Mouse (Mus musculus): Measurements from ENCODE around the gene Pitpnm3. TPM values are rescaled to one million over a fixed set of nuclear protein-coding genes. Genes with fewer than 3 reads are reported as not detected.

Pitpnm3 gene
- polyA plus RNA-seq, 1 experiment from 2014 or later: 0.89 TPM

GRCm38 (mm10) chr11:72153122-72153862 lies 17.7 kb upstream of the Pitpnm3 start:
- Histone ChIP-seq H3K27ac (ENCODE audit: low read depth) (no peak overlapping the region), H3K4me1 (ENCODE audit: insufficient read depth) (no peaks in the 10 kb centered on the region), H3K9me3 (ENCODE audit: low read depth, low read length) (no peaks in the 10 kb centered on the region), H3K27me3 (ENCODE audit: insufficient read depth, low read length) (no peaks in the 10 kb centered on the region), H3K4me2 (no peak overlapping the region), H3K4me3 (ENCODE audit: low read depth, low read length) (no peak overlapping the region), H3K9ac (no peak overlapping the region), H3K36me3 (ENCODE audit: insufficient read depth) (peaks cover 27% of the 10 kb centered on the region)
- DNase-seq (no peak), ATAC-seq (ENCODE audit: insufficient read depth) (peak; percentile 38; the same call in 1 of the 2 replicates)
- no peak for TF ChIP-seq CTCF (IDR thresholded peaks at IDR 0.05; ENCODE audit: low read depth)
- 75% methylated on average over 12 of the region's 12 CpGs for WGBS

- no peak overlapping the region; the same call in 1 of the 2 replicates for H3K27ac ChIP-seq (ENCODE audit: low read depth)
- no peaks in the 10 kb centered on the region for H3K27me3 ChIP-seq (ENCODE audit: insufficient read depth, low read length)
- no peak overlapping the region for H3K4me3 ChIP-seq (ENCODE audit: low read depth, low read length)
- DNase-seq: peak; percentile 11
- H3K9me3 ChIP-seq (ENCODE audit: low read depth, low read length): no peaks in the 10 kb centered on the region
- ATAC-seq (ENCODE audit: insufficient read depth): peak; percentile 60; the same call in 1 of the 2 replicates
- H3K9ac ChIP-seq: no peak overlapping the region
- H3K36me3 ChIP-seq (ENCODE audit: insufficient read depth): peaks cover 16% of the 10 kb centered on the region
- H3K4me2 ChIP-seq: no peak overlapping the region
- WGBS: 42% methylated on average over 2 of the region's 2 CpGs
- no peaks in the 10 kb centered on the region for H3K4me1 ChIP-seq (ENCODE audit: insufficient read depth)
- TF ChIP-seq CTCF (IDR thresholded peaks at IDR 0.05; ENCODE audit: low read depth): no peak
These were observed 15.5 kb upstream of the Pitpnm3 start for GRCm38 (mm10) chr11:72151120-72151519.

GRCm38 (mm10) chr11:72147910-72148309 lies 12.3 kb upstream of the Pitpnm3 start:
- no peak for DNase-seq
- ATAC-seq (ENCODE audit: insufficient read depth): no peak
- H3K27ac ChIP-seq (ENCODE audit: low read depth): no peak overlapping the region
- no peak for TF ChIP-seq CTCF (IDR thresholded peaks at IDR 0.05; ENCODE audit: low read depth)
- H3K9me3 ChIP-seq (ENCODE audit: low read depth, low read length): no peaks in the 10 kb centered on the region
- no peak overlapping the region for H3K4me3 ChIP-seq (ENCODE audit: low read depth, low read length)
- no peak overlapping the region for H3K4me2 ChIP-seq
- no peak overlapping the region for H3K9ac ChIP-seq
- 59% methylated on average over 3 of the region's 3 CpGs for WGBS
- no peaks in the 10 kb centered on the region for H3K4me1 ChIP-seq (ENCODE audit: insufficient read depth)
- H3K36me3 ChIP-seq (ENCODE audit: insufficient read depth): 0 out of 2 replicates have a peak, but pooled peaks cover 1% of the 10 kb centered on the region
- no peaks in the 10 kb centered on the region for H3K27me3 ChIP-seq (ENCODE audit: insufficient read depth, low read length)

- Histone ChIP-seq H3K27ac (ENCODE audit: low read depth) (no peak overlapping the region), H3K36me3 (ENCODE audit: insufficient read depth) (no peaks in the 10 kb centered on the region), H3K4me1 (ENCODE audit: insufficient read depth) (no peaks in the 10 kb centered on the region), H3K9me3 (ENCODE audit: low read depth, low read length) (no peaks in the 10 kb centered on the region), H3K27me3 (ENCODE audit: insufficient read depth, low read length) (no peaks in the 10 kb centered on the region), H3K9ac (no peak overlapping the region), H3K4me2 (no peak overlapping the region), H3K4me3 (ENCODE audit: low read depth, low read length) (no peak overlapping the region)
- no peak for TF ChIP-seq CTCF (IDR thresholded peaks at IDR 0.05; ENCODE audit: low read depth)
- 90% methylated on average over 1 of the region's 1 CpGs for WGBS
- DNase-seq (no peak), ATAC-seq (ENCODE audit: insufficient read depth) (no peak)
These were observed 10.3 kb upstream of the Pitpnm3 start for GRCm38 (mm10) chr11:72145877-72146248.

- peak; percentile 67 for DNase-seq
- Histone ChIP-seq H3K9ac (no peak overlapping the region), H3K4me2 (no peak overlapping the region), H3K27ac (ENCODE audit: low read depth) (0 out of 2 replicates have a peak overlapping the region, but pooled peaks have one; percentile 4), H3K27me3 (ENCODE audit: insufficient read depth, low read length) (no peaks in the 10 kb centered on the region), H3K9me3 (ENCODE audit: low read depth, low read length) (no peaks in the 10 kb centered on the region), H3K4me3 (ENCODE audit: low read depth, low read length) (no peak overlapping the region), H3K36me3 (ENCODE audit: insufficient read depth) (no peaks in the 10 kb centered on the region), H3K4me1 (ENCODE audit: insufficient read depth) (no peaks in the 10 kb centered on the region)
- peak; percentile 48; the same call in 1 of the 2 replicates for ATAC-seq (ENCODE audit: insufficient read depth)
- TF ChIP-seq CTCF (IDR thresholded peaks at IDR 0.05; ENCODE audit: low read depth): peak; percentile 66
- 11% methylated on average over 2 of the region's 2 CpGs for WGBS
These were observed 9.8 kb upstream of the Pitpnm3 start for GRCm38 (mm10) chr11:72145182-72145876.

- no peak overlapping the region for H3K4me3 ChIP-seq (ENCODE audit: low read depth, low read length)
- no peak for TF ChIP-seq CTCF (IDR thresholded peaks at IDR 0.05; ENCODE audit: low read depth)
- no peak overlapping the region for H3K27ac ChIP-seq (ENCODE audit: low read depth)
- H3K27me3 ChIP-seq (ENCODE audit: insufficient read depth, low read length): no peaks in the 10 kb centered on the region
- 57% methylated on average over 10 of the region's 10 CpGs for WGBS
- H3K9me3 ChIP-seq (ENCODE audit: low read depth, low read length): no peaks in the 10 kb centered on the region
- no peaks in the 10 kb centered on the region for H3K4me1 ChIP-seq (ENCODE audit: insufficient read depth)
- no peak overlapping the region for H3K4me2 ChIP-seq
- ATAC-seq (ENCODE audit: insufficient read depth): no peak
- peak; percentile 28 for DNase-seq
- no peak overlapping the region for H3K9ac ChIP-seq
- H3K36me3 ChIP-seq (ENCODE audit: insufficient read depth): no peaks in the 10 kb centered on the region
These were observed 7.3 kb upstream of the Pitpnm3 start for GRCm38 (mm10) chr11:72142889-72143288.

- no peak overlapping the region for H3K9ac ChIP-seq
- no peaks in the 10 kb centered on the region; the same call in 1 of the 2 replicates for H3K4me1 ChIP-seq (ENCODE audit: insufficient read depth)
- DNase-seq: no peak
- no peak overlapping the region for H3K4me2 ChIP-seq
- no peaks in the 10 kb centered on the region for H3K9me3 ChIP-seq (ENCODE audit: low read depth, low read length)
- no peak overlapping the region for H3K4me3 ChIP-seq (ENCODE audit: low read depth, low read length)
- WGBS: 36% methylated on average over 6 of the region's 6 CpGs
- no peak for ATAC-seq (ENCODE audit: insufficient read depth)
- no peak for TF ChIP-seq CTCF (IDR thresholded peaks at IDR 0.05; ENCODE audit: low read depth)
- no peak overlapping the region for H3K27ac ChIP-seq (ENCODE audit: low read depth)
- H3K27me3 ChIP-seq (ENCODE audit: insufficient read depth, low read length): peaks cover 18% of the 10 kb centered on the region
- H3K36me3 ChIP-seq (ENCODE audit: insufficient read depth): no peaks in the 10 kb centered on the region
These were observed 4.6 kb upstream of the Pitpnm3 start for GRCm38 (mm10) chr11:72140198-72140597.

All from lung, embryonic 14.5 days (tissue).